Mouse (Mus musculus) lung, embryonic 14.5 days (tissue): ENCODE measurements around the gene Mbd4. TPM values are rescaled to one million over a fixed set of nuclear protein-coding genes. Genes with fewer than 3 reads are reported as not detected.
"Not testable (repeated sequence)": the region's sequence is repeated elsewhere in the genome, so short reads cannot be mapped to it uniquely, and the experiment has no call there.

Experiments
- ATAC-seq: fragments of 200-750 bp; cut with Nextera tagmentation; 2 replicates; pipeline ENCODE4 v1.8.0; 2017; ENCODE audit warnings: mild to moderate bottlenecking, moderate TSS enrichment, moderate library complexity; ENCODE audit not compliant: insufficient read depth
- DNase-seq: peaks from one replicate; pipeline ENCODE4 v3.0.0-alpha.2; 2015
- H3K27ac ChIP-seq: fragments of 300-500 bp; sonication (generic); 2 replicates; pipeline ENCODE4 v1.5.1; 2014; ENCODE audit warnings: low read depth, mild to moderate bottlenecking, moderate library complexity
- H3K27me3 ChIP-seq: fragments of 300-500 bp; sonication (generic); 2 replicates; pipeline ENCODE4 v1.6.1; 2014; ENCODE audit warnings: low read length, control low read depth; ENCODE audit not compliant: insufficient read depth
- H3K36me3 ChIP-seq: fragments of 300-500 bp; sonication (generic); 2 replicates; pipeline ENCODE4 v1.6.1; 2014; ENCODE audit warnings: control low read depth; ENCODE audit not compliant: insufficient read depth
- H3K4me1 ChIP-seq: fragments of 300-500 bp; sonication (generic); 2 replicates; pipeline ENCODE4 v1.6.1; 2014; ENCODE audit warnings: antibody characterized with exemption, control low read depth; ENCODE audit not compliant: insufficient read depth
- H3K4me2 ChIP-seq: fragments of 300-500 bp; sonication (generic); 2 replicates; pipeline ENCODE4 v1.6.1; 2014; ENCODE audit warnings: mild to moderate bottlenecking
- H3K4me3 ChIP-seq: fragments of 300-500 bp; sonication (generic); 2 replicates; pipeline ENCODE4 v1.5.1; 2014; ENCODE audit warnings: low read depth, low read length
- H3K9ac ChIP-seq: fragments of 300-500 bp; sonication (generic); 2 replicates; pipeline ENCODE4 v1.6.1; 2014
- H3K9me3 ChIP-seq: fragments of 300-500 bp; sonication (generic); 2 replicates; pipeline ENCODE4 v1.6.1; 2016; ENCODE audit warnings: low read depth, low read length, control low read depth
- CTCF ChIP-seq: IDR thresholded peaks from 2 replicates; pipeline ENCODE4 v1.5.1; 2016; ENCODE audit warnings: antibody characterized with exemption, low read depth
- WGBS: fragments of 180-500 bp; shearing (Covaris S2); extraction: QIAGEN DNeasy Blood & Tissue Kit; methylation state at CpG from one replicate; pipeline ENCODE4 v1.1.7; 2014; 5-methylcytosine and 5-hydroxymethylcytosine counted together
- polyA plus RNA-seq: library from polyadenylated mRNA; unstranded; fragments of >200 nt; fragmentation: Nextera tagmentation; extraction: Ambion mirVana; gene quantifications from 2 replicates; pipeline ENCODE4 v1.2.1, GENCODE M21; 2014

The Mbd4 gene
- polyA plus RNA-seq, 1 experiment from 2014 or later, result 20.1 TPM

- no peak for ATAC-seq
- Histone ChIP-seq H3K9me3 (no peaks in the 10 kb centered on the region), H3K36me3 (peaks cover 18% of the 10 kb centered on the region), H3K27me3 (no peaks in the 10 kb centered on the region), H3K4me3 (no peak overlapping the region), H3K27ac (no peak overlapping the region), H3K9ac (no peak overlapping the region), H3K4me1 (peaks cover 8% of the 10 kb centered on the region), H3K4me2 (no peak overlapping the region)
- DNase-seq, result no peak
- TF ChIP-seq CTCF, result no peak
- WGBS, result 60% methylated on average over 6 of the region's 6 CpGs
Observed at GRCm38 (mm10) chr6:115879736-115880135, 26.6 kb upstream of the Mbd4 start.

GRCm38 (mm10) chr6:115878694-115879093 lies 25.5 kb upstream of the Mbd4 start:
- Histone ChIP-seq H3K36me3 (peaks cover 18% of the 10 kb centered on the region), H3K4me1 (peaks cover 8% of the 10 kb centered on the region), H3K27me3 (no peaks in the 10 kb centered on the region), H3K4me2 (no peak overlapping the region), H3K27ac (peak overlapping the region; percentile 27; the same call in 1 of the 2 replicates), H3K9me3 (no peaks in the 10 kb centered on the region), H3K4me3 (no peak overlapping the region), H3K9ac (no peak overlapping the region)
- no peak for ATAC-seq
- TF ChIP-seq CTCF, result no peak
- DNase-seq, result no peak
- 44% methylated on average over 6 of the region's 6 CpGs for WGBS

GRCm38 (mm10) chr6:115877239-115877638 lies 24.1 kb upstream of the Mbd4 start:
- Histone ChIP-seq H3K27me3 (no peaks in the 10 kb centered on the region), H3K27ac (no peak overlapping the region), H3K4me2 (no peak overlapping the region), H3K9ac (no peak overlapping the region), H3K9me3 (no peaks in the 10 kb centered on the region), H3K4me1 (peaks cover 8% of the 10 kb centered on the region), H3K4me3 (no peak overlapping the region), H3K36me3 (peaks cover 12% of the 10 kb centered on the region)
- no peak for DNase-seq
- ATAC-seq, result no peak
- TF ChIP-seq CTCF, result no peak
- 79% methylated on average over 2 of the region's 2 CpGs for WGBS

- H3K9me3 ChIP-seq, H3K4me3 ChIP-seq, H3K27ac ChIP-seq, H3K9ac ChIP-seq, ATAC-seq, H3K27me3 ChIP-seq, H3K4me1 ChIP-seq, DNase-seq, H3K4me2 ChIP-seq: not testable (repeated sequence)
- H3K36me3 ChIP-seq, result peaks cover 12% of the 10 kb centered on the region; the same call in 1 of the 2 replicates
- WGBS, result no CpG with 5 or more reads among the region's 3 CpGs
Observed at GRCm38 (mm10) chr6:115871318-115871717, 18.1 kb upstream of the Mbd4 start.

GRCm38 (mm10) chr6:115867157-115867556 lies 14.0 kb upstream of the Mbd4 start:
- H3K4me2 ChIP-seq, H3K9ac ChIP-seq, H3K4me3 ChIP-seq, ATAC-seq, H3K27ac ChIP-seq, H3K27me3 ChIP-seq, DNase-seq, H3K9me3 ChIP-seq, H3K4me1 ChIP-seq, H3K36me3 ChIP-seq: not testable (repeated sequence)
- no CpG with 5 or more reads among the region's 3 CpGs for WGBS

GRCm38 (mm10) chr6:115865246-115865645 lies 12.1 kb upstream of the Mbd4 start:
- no peak for TF ChIP-seq CTCF
- 91% methylated on average over 4 of the region's 4 CpGs for WGBS
- no peak for DNase-seq
- Histone ChIP-seq H3K4me2 (no peak overlapping the region), H3K36me3 (peaks cover 9% of the 10 kb centered on the region; the same call in 1 of the 2 replicates), H3K4me1 (0 out of 2 replicates have a peak, but pooled peaks cover 5% of the 10 kb centered on the region), H3K27me3 (no peaks in the 10 kb centered on the region), H3K9ac (no peak overlapping the region), H3K9me3 (no peaks in the 10 kb centered on the region), H3K27ac (no peak overlapping the region), H3K4me3 (no peak overlapping the region)
- ATAC-seq, result no peak

- H3K4me3 ChIP-seq, result no peak overlapping the region
- ATAC-seq, result peak; percentile 55
- peak; percentile 68 for DNase-seq
- peaks cover 9% of the 10 kb centered on the region; the same call in 1 of the 2 replicates for H3K36me3 ChIP-seq
- no peak overlapping the region for H3K4me2 ChIP-seq
- peak overlapping the region; percentile 70; the same call in 1 of the 2 replicates for H3K27ac ChIP-seq
- 44% methylated on average over 7 of the region's 7 CpGs for WGBS
- H3K9ac ChIP-seq, result no peak overlapping the region
- no peaks in the 10 kb centered on the region for H3K27me3 ChIP-seq
- peaks cover 14% of the 10 kb centered on the region for H3K4me1 ChIP-seq
- no peak for TF ChIP-seq CTCF
- H3K9me3 ChIP-seq, result no peaks in the 10 kb centered on the region
Observed at GRCm38 (mm10) chr6:115863340-115863841, 10.2 kb upstream of the Mbd4 start.

- H3K4me1 ChIP-seq, result peaks cover 35% of the 10 kb centered on the region
- DNase-seq (peak; percentile 63), ATAC-seq (no peak)
- no peaks in the 10 kb centered on the region for H3K9me3 ChIP-seq
- no peak for TF ChIP-seq CTCF
- WGBS, result 31% methylated on average over 7 of the region's 7 CpGs
- peaks cover 8% of the 10 kb centered on the region; the same call in 1 of the 2 replicates for H3K36me3 ChIP-seq
- peak overlapping the region; percentile 58 for H3K27ac ChIP-seq
- H3K27me3 ChIP-seq, result no peaks in the 10 kb centered on the region
- no peak overlapping the region for H3K9ac ChIP-seq
- H3K4me2 ChIP-seq, result no peak overlapping the region
- no peak overlapping the region for H3K4me3 ChIP-seq
Observed at GRCm38 (mm10) chr6:115860027-115860556, 6.9 kb upstream of the Mbd4 start.
